Mouse (Mus musculus) Muller cell, postnatal 12 days (primary cell): ENCODE data around the gene Map3k1.

ENCODE experiments used
- DNase-seq: peaks from one replicate; pipeline ENCODE4 v3.0.0-alpha.2; 2015; ENCODE audit errors: inconsistent ontology term

Gene Map3k1

DNA sequence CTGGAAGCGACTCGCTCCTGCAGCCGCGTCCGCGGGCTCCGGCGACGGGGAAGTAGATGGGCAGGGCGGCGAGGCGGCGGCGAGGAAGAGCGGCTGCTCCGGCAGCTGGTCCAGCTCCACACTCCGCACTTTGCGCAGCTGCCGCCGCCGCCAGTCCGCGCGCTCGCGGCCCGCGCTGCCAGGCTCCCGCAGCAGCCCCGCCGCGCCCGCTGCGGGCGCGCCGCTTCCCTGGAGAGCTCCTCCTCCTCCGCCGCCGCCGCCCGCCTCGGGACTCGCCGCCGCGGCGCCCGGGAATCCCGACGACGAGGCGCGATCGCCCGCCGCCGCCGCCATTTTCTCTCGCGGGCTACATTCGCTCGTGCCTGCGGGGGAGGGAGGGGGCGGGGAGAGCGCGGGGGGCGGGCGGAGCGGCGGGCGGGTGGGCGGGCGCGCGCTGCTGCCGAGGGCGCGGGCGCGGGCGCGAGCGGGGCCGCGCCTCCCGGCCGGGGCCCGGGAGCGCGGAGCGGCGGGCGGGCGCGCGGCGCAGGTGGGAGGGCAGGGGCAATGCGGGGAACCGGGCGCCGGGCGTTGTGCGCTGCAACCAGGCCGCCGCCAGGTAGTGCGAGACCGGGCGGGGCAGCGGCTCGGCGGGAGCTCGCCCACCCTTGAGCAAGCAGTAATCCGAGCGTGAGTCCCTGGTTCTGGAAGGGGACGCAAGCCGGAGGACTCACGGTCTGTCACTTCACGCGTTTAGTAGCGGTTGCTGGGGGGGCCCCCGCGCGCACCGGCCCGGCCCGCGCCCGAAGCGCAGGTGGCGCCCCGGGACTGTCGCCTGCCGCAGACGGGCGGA is at the start of gene Map3k1:
Map3k1 (minus strand) TSS at position 357 of the 829 bp plus-strand sequence.
- peak; percentile 75 for DNase-seq

GRCm38 (mm10) chr13:111856786-111857455 is 48.1 kb upstream of the Map3k1 start:
- DNase-seq = peak; percentile 78

- no peak for DNase-seq
These were observed 47.4 kb upstream of the Map3k1 start for GRCm38 (mm10) chr13:111856232-111856631.

DNA sequence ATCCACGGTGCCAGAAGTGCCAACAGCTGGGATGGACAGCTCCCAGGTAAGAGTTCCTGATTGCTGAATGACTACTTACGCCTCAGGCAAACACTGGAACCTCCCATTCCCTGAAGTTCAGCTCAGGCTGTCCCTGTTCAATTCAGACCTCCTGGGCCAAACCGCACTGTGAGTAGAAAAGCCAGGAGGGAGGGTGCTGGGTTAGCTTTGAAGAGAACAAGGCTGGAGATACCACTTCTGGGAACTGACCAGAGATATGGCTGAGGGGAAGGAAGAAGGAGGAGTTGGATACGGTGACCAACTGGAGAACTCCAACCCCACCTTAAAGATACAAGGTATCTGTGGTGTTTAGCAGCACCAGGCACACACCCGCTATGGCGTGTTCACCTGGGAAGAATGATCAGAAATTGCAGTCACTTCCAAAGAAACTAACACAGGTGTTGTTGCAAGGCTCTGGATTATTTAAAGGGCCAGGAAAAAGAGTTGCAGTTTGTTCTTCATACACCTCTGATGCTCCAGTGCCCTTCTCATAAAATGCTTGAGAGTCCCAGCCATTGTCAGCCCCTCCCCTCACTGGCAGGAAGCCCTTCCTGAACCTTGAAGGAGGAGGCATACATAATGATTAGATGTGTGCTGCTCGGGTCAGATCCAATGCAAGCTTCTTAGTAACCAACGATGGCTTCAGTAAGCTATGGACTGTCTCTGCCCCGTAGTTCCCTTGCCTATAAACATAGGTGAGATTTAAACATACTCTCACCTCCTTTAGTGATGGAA is 43.8 kb upstream of the Map3k1 start:
- DNase-seq = no peak

DNA sequence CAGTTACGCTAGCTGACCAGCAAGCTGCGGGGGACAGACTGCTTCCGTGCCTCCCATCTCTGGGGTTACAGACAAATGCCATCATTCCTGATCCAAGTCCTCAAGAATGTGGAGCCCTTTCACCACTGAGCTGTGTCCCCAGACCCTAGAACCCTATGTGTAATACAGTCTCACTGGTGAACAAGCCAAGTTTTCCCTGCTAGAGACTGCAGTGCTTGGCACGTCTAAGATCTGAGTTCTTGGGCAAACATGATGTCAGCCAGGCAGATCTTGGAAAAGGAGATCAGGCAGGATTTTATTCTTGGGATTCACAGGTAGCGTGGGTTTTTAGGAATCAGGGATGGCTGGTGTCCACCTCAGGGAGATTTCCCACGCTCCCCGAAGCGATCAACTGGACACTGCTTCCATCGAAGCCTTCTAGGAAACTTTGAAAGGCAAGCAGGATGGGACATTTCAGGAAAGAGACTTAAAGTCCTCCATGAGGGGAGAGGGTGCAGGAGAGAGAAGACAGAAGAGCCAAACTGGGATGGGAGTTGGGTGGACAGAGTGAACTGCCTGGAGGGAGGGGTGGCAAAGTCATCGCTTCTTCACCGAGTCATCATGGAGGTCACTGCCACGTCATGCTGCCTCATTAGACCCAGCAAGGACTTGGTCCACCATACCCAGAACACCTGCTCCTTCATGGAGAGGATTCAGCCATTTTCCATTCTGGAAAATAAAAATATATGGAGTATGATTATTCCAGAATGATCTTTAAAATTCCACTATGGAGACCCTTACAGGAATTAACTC is 41.4 kb upstream of the Map3k1 start:
- DNase-seq = no peak

DNA sequence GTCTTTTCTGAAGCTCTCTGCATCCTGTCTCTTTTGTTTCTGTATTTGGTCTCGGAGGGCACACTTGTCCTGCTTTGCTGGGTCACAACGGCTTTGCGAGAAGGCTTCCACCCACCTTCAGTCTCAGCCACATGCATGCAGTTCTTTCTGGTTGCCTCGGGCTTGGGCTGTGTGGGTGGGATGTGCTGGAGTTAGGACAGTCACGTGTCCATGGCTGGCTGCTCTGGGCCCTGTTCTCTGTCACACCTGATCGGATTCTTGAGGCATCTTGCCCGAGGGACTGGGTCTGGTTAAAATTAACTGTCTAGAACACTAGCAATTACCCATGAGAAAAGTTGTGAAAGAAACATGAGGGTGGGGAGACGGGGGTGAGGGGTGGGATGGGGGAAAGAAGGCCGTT is 36.7 kb upstream of the Map3k1 start:
- no peak for DNase-seq

- DNase-seq = no peak
These were observed 35.5 kb upstream of the Map3k1 start for GRCm38 (mm10) chr13:111844313-111844712.

- DNase-seq = no peak
These were observed 27.0 kb upstream of the Map3k1 start for GRCm38 (mm10) chr13:111835787-111836186.

- no peak for DNase-seq
These were observed 25.8 kb upstream of the Map3k1 start for GRCm38 (mm10) chr13:111834613-111835012.

- DNase-seq = no peak
These were observed 20.7 kb upstream of the Map3k1 start for GRCm38 (mm10) chr13:111829473-111829872.

- no peak for DNase-seq
These were observed 18.7 kb upstream of the Map3k1 start for GRCm38 (mm10) chr13:111827481-111827880.

GRCm38 (mm10) chr13:111824178-111824577 is 15.4 kb upstream of the Map3k1 start:
- DNase-seq = no peak

GRCm38 (mm10) chr13:111821727-111822375 is 13.1 kb upstream of the Map3k1 start:
- no peak for DNase-seq

DNA sequence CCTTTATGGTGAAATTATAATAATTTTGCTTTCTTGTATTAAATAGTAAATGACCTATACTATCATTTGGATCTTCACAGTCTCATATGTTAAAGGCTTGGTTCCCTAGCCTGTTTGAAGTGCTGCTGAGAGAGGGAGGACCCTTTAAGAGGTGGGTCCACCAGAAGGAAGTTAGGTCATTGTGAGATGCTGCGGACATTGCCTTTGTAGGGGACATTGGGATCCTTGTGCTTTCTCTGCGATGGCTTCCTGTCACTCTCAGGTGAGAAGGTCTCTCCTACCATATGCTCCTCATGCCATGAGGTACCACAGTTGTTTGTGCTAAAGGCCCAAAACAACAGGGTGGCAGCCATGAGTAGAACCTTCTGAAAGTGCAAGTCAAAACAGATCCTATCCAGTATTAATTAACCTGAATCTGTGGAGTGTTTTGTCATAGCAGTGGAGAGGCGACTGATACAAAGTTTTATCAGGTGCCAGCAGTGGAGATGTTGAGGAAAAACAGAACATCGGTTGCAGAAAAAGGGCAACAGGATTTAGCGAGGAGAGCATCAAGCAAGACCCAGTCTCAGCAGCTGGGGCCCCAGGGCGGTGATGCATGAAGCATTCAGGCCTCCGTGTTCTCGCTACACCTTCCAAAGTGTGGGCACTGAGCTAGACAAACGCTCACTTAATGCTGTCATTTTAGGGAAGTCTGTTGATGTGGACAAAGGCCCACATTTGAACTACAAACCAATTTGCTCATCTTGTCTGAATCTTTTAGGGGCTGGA is 11.0 kb upstream of the Map3k1 start:
- DNase-seq = no peak

- no peak for DNase-seq
These were observed 10.3 kb upstream of the Map3k1 start for GRCm38 (mm10) chr13:111819106-111819505.

GRCm38 (mm10) chr13:111818216-111818903 is 9.6 kb upstream of the Map3k1 start:
- no peak for DNase-seq

DNA sequence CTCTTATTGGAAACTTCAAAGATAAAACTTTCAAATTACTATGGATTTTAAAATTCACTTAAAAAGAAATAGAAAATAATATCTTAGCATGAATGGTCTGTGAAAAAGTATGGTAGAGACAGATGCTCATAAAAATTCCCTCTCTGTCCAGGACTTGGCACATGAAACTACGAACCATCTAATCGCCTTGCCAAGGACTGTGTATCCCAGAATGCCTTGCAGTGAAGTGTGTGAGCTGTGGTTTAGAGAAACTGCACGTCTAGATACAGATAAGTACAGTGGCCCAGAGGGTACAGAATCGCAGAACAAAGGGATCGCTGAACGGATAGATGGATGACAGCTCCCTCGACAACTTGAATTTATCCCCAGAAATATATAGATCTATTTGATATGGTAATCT is 9.0 kb upstream of the Map3k1 start:
- DNase-seq = no peak

GRCm38 (mm10) chr13:111816431-111816830 is 7.6 kb upstream of the Map3k1 start:
- no peak for DNase-seq

GRCm38 (mm10) chr13:111815486-111815885 is 6.7 kb upstream of the Map3k1 start:
- no peak for DNase-seq

DNA sequence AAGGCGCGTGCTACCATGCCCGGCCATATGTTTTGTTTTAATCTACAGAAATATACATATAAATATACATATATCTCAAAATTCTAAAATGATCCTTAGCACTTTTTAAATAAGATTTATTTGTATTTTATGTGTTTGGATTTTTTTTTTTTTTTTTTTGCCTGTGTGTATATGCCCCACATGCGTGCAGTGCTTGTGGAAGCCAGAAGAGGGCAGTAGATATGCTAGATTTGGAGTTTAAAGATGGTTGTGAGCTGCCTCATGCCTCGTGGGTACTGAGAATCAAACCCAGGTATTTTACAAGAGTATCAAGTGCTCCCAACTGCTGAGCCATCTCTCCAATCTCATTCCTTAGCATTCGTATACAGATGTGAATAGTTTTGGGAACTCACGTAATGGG is 6.2 kb upstream of the Map3k1 start:
- DNase-seq = no peak
